Mouse (Mus musculus) forebrain, embryonic 12.5 days (tissue): ENCODE results near the gene Mt3. TPM values are rescaled to one million over a fixed set of nuclear protein-coding genes. Genes with fewer than 3 reads are reported as not detected.
"Not testable (repeated sequence)": the region's sequence is repeated elsewhere in the genome, so short reads cannot be mapped to it uniquely, and the experiment has no call there.

ENCODE experiments used
- ATAC-seq: fragments of 200-750 bp; cut with Nextera tagmentation; 2 replicates; pipeline ENCODE4 v1.8.0; 2017; ENCODE audit warnings: moderate TSS enrichment; ENCODE audit not compliant: low FRiP score
- H3K27ac ChIP-seq: fragments of 300-500 bp; sonication (generic); 2 replicates; pipeline ENCODE4 v1.5.1; 2016; ENCODE audit warnings: mild to moderate bottlenecking
- H3K27me3 ChIP-seq: fragments of 300-500 bp; sonication (generic); 2 replicates; pipeline ENCODE4 v1.6.1; 2016; ENCODE audit warnings: mild to moderate bottlenecking
- H3K36me3 ChIP-seq: fragments of 300-500 bp; sonication (generic); replicated peaks from 2 replicates; pipeline ENCODE4 v1.6.1; 2016; ENCODE audit warnings: mild to moderate bottlenecking
- H3K4me1 ChIP-seq: fragments of 300-500 bp; sonication (generic); 2 replicates; pipeline ENCODE4 v1.6.1; 2016
- H3K4me2 ChIP-seq: fragments of 300-500 bp; sonication (generic); 2 replicates; pipeline ENCODE4 v1.6.1; 2016; ENCODE audit warnings: mild to moderate bottlenecking, moderate library complexity
- H3K4me3 ChIP-seq: fragments of 300-500 bp; sonication (generic); replicated peaks from 2 replicates; pipeline ENCODE4 v1.5.1; 2016; ENCODE audit warnings: mild to moderate bottlenecking
- H3K9ac ChIP-seq: fragments of 300-500 bp; sonication (generic); 2 replicates; pipeline ENCODE4 v1.6.1; 2016; ENCODE audit warnings: mild to moderate bottlenecking
- H3K9me3 ChIP-seq: fragments of 300-500 bp; sonication (generic); 2 replicates; pipeline ENCODE4 v1.6.1; 2016
- WGBS: fragments of 180-500 bp; shearing (Covaris S2); methylation state at CpG from one replicate; pipeline ENCODE4 v1.1.7; 2016; 5-methylcytosine and 5-hydroxymethylcytosine counted together
- polyA plus RNA-seq: library from polyadenylated mRNA; unstranded; fragments of >200 nt; fragmentation: Nextera tagmentation; extraction: Ambion mirVana; gene quantifications from 2 replicates; pipeline ENCODE4 v1.2.1, GENCODE M21; 2016

The Mt3 gene
- polyA plus RNA-seq, 1 experiment from 2014 or later = 82.2 TPM

GRCm38 (mm10) chr8:94129133-94129789 is 23.1 kb upstream of the Mt3 start:
- Histone ChIP-seq H3K4me3 (no peak overlapping the region), H3K36me3 (no peaks in the 10 kb centered on the region), H3K4me1 (peaks cover 7% of the 10 kb centered on the region; the same call in 1 of the 2 replicates), H3K9me3 (0 out of 2 replicates have a peak, but pooled peaks cover 3% of the 10 kb centered on the region), H3K9ac (no peak overlapping the region), H3K4me2 (no peak overlapping the region), H3K27ac (no peak overlapping the region), H3K27me3 (no peaks in the 10 kb centered on the region)
- WGBS = 71% methylated on average over 6 of the region's 6 CpGs
- ATAC-seq = no peak

GRCm38 (mm10) chr8:94130126-94130525 is 22.3 kb upstream of the Mt3 start:
- 0 out of 2 replicates have a peak, but pooled peaks cover 3% of the 10 kb centered on the region for H3K9me3 ChIP-seq
- H3K4me3 ChIP-seq = no peak overlapping the region
- ATAC-seq = no peak
- no peak overlapping the region for H3K27ac ChIP-seq
- 98% methylated on average over 4 of the region's 4 CpGs for WGBS
- H3K4me2 ChIP-seq = no peak overlapping the region
- no peaks in the 10 kb centered on the region for H3K27me3 ChIP-seq
- peaks cover 7% of the 10 kb centered on the region; the same call in 1 of the 2 replicates for H3K4me1 ChIP-seq
- H3K36me3 ChIP-seq = no peaks in the 10 kb centered on the region
- H3K9ac ChIP-seq = no peak overlapping the region

- no peaks in the 10 kb centered on the region for H3K27me3 ChIP-seq
- no peak overlapping the region for H3K4me2 ChIP-seq
- no peaks in the 10 kb centered on the region for H3K36me3 ChIP-seq
- 0 out of 2 replicates have a peak, but pooled peaks cover 3% of the 10 kb centered on the region for H3K9me3 ChIP-seq
- H3K4me1 ChIP-seq = peaks cover 7% of the 10 kb centered on the region; the same call in 1 of the 2 replicates
- 80% methylated on average over 5 of the region's 5 CpGs for WGBS
- no peak overlapping the region for H3K9ac ChIP-seq
- ATAC-seq = no peak
- no peak overlapping the region for H3K4me3 ChIP-seq
- H3K27ac ChIP-seq = no peak overlapping the region
Observed at GRCm38 (mm10) chr8:94132096-94132495, 20.3 kb upstream of the Mt3 start.

GRCm38 (mm10) chr8:94134601-94135000 is 17.8 kb upstream of the Mt3 start:
- not testable (repeated sequence) for H3K27ac ChIP-seq, H3K36me3 ChIP-seq, H3K9me3 ChIP-seq, H3K9ac ChIP-seq, H3K27me3 ChIP-seq, ATAC-seq, H3K4me3 ChIP-seq, H3K4me1 ChIP-seq, H3K4me2 ChIP-seq
- WGBS = 85% methylated on average over 3 of the region's 3 CpGs

- 0 out of 2 replicates have a peak, but pooled peaks cover 3% of the 10 kb centered on the region for H3K9me3 ChIP-seq
- ATAC-seq = no peak
- H3K9ac ChIP-seq = no peak overlapping the region
- no peaks in the 10 kb centered on the region for H3K27me3 ChIP-seq
- no peaks in the 10 kb centered on the region for H3K36me3 ChIP-seq
- 91% methylated on average over 6 of the region's 6 CpGs for WGBS
- H3K27ac ChIP-seq = no peak overlapping the region
- H3K4me2 ChIP-seq = no peak overlapping the region
- no peak overlapping the region for H3K4me3 ChIP-seq
- no peaks in the 10 kb centered on the region for H3K4me1 ChIP-seq
Observed at GRCm38 (mm10) chr8:94135556-94135955, 16.9 kb upstream of the Mt3 start.

- Histone ChIP-seq H3K9me3 (0 out of 2 replicates have a peak, but pooled peaks cover 3% of the 10 kb centered on the region), H3K27ac (no peak overlapping the region)
- 82% methylated on average over 7 of the region's 7 CpGs for WGBS
Observed at GRCm38 (mm10) chr8:94136192-94136591, 16.2 kb upstream of the Mt3 start.

GRCm38 (mm10) chr8:94136933-94137332 is 15.5 kb upstream of the Mt3 start, which contains the start of gene Mt4:
Gene Mt4, plus strand, starts transcription at chr8:94137197.
- 54% methylated on average over 6 of the region's 6 CpGs for WGBS
- ATAC-seq = no peak
- Histone ChIP-seq H3K27ac (no peak within 1 kb of the TSS), H3K4me3 (no peak within 1 kb of the TSS), H3K9ac (no peak within 1 kb of the TSS), H3K4me2 (no peak within 1 kb of the TSS), H3K9me3 (0 out of 2 replicates have a peak, but pooled peaks cover 3% of the 10 kb centered on the region), H3K27me3 (no peaks in the 10 kb centered on the region), H3K36me3 (no peaks in the 10 kb centered on the region), H3K4me1 (no peaks in the 10 kb centered on the region)

More at GRCm38 (mm10) chr8:94136192-94136591, 16.2 kb upstream of the Mt3 start:
- H3K4me3 ChIP-seq = no peak overlapping the region
- H3K27me3 ChIP-seq = no peaks in the 10 kb centered on the region
- H3K36me3 ChIP-seq = no peaks in the 10 kb centered on the region
- no peaks in the 10 kb centered on the region for H3K4me1 ChIP-seq
- H3K9ac ChIP-seq = no peak overlapping the region
- no peak for ATAC-seq
- no peak overlapping the region for H3K4me2 ChIP-seq

GRCm38 (mm10) chr8:94140266-94140795 is 12.1 kb upstream of the Mt3 start:
- ATAC-seq = no peak
- Histone ChIP-seq H3K4me2 (no peak overlapping the region), H3K9me3 (no peaks in the 10 kb centered on the region), H3K9ac (no peak overlapping the region), H3K27me3 (no peaks in the 10 kb centered on the region), H3K4me1 (no peaks in the 10 kb centered on the region), H3K27ac (no peak overlapping the region), H3K4me3 (no peak overlapping the region), H3K36me3 (no peaks in the 10 kb centered on the region; the same call in 1 of the 2 replicates)
- WGBS = 83% methylated on average over 4 of the region's 4 CpGs

GRCm38 (mm10) chr8:94148236-94148635 is 4.2 kb upstream of the Mt3 start:
- WGBS = 48% methylated on average over 5 of the region's 5 CpGs
- no peak for ATAC-seq
- Histone ChIP-seq H3K36me3 (no peaks in the 10 kb centered on the region), H3K9ac (no peak overlapping the region), H3K4me3 (no peak overlapping the region), H3K27me3 (peaks cover 19% of the 10 kb centered on the region; the same call in 1 of the 2 replicates), H3K9me3 (no peaks in the 10 kb centered on the region), H3K27ac (no peak overlapping the region), H3K4me2 (no peak overlapping the region), H3K4me1 (peaks cover 20% of the 10 kb centered on the region)

- 78% methylated on average over 5 of the region's 5 CpGs for WGBS
- no peaks in the 10 kb centered on the region for H3K36me3 ChIP-seq
- no peak for ATAC-seq
Observed at GRCm38 (mm10) chr8:94150925-94151324, 1.5 kb upstream of the Mt3 start.

GRCm38 (mm10) chr8:94153451-94153850 is 1.0 kb downstream of the Mt3 start:
- 27% methylated on average over 7 of the region's 7 CpGs for WGBS
- no peak for ATAC-seq

More at GRCm38 (mm10) chr8:94150925-94151324, 1.5 kb upstream of the Mt3 start:
- H3K9me3 ChIP-seq = no peaks in the 10 kb centered on the region
- H3K4me3 ChIP-seq = no peak overlapping the region
- peaks cover 16% of the 10 kb centered on the region; the same call in 1 of the 2 replicates for H3K27me3 ChIP-seq
- no peak overlapping the region for H3K4me2 ChIP-seq
- no peak overlapping the region for H3K27ac ChIP-seq
- H3K9ac ChIP-seq = no peak overlapping the region
- peaks cover 39% of the 10 kb centered on the region for H3K4me1 ChIP-seq

GRCm38 (mm10) chr8:94154537-94154936 is 2.1 kb downstream of the Mt3 start:
- Histone ChIP-seq H3K4me1 (peaks cover 34% of the 10 kb centered on the region), H3K27me3 (peaks cover 16% of the 10 kb centered on the region; the same call in 1 of the 2 replicates), H3K9ac (no peak overlapping the region; the same call in 1 of the 2 replicates), H3K36me3 (no peaks in the 10 kb centered on the region), H3K4me2 (peak overlapping the region; percentile 75; the same call in 1 of the 2 replicates), H3K4me3 (no peak overlapping the region), H3K27ac (peak overlapping the region; percentile 76), H3K9me3 (no peaks in the 10 kb centered on the region)
- 25% methylated on average over 6 of the region's 6 CpGs for WGBS
- no peak for ATAC-seq

More at GRCm38 (mm10) chr8:94153451-94153850, 1.0 kb downstream of the Mt3 start:
- peak overlapping the region; percentile 76 for H3K27ac ChIP-seq
- H3K9ac ChIP-seq = peak overlapping the region; percentile 66
- H3K9me3 ChIP-seq = no peaks in the 10 kb centered on the region
- no peaks in the 10 kb centered on the region for H3K36me3 ChIP-seq
- H3K4me1 ChIP-seq = peaks cover 34% of the 10 kb centered on the region
- H3K27me3 ChIP-seq = peaks cover 16% of the 10 kb centered on the region; the same call in 1 of the 2 replicates
- peak overlapping the region; percentile 75 for H3K4me2 ChIP-seq
- peak overlapping the region; percentile 44 for H3K4me3 ChIP-seq
